Mouse (Mus musculus) 3T3-L1 (cell line): ENCODE results near the gene 2310034G01Rik.

Experiments
- DNase-seq: peaks from one replicate; pipeline ENCODE4 v3.0.0-alpha.2; 2015; ENCODE audit warnings: low read depth, low spot score

2310034G01Rik gene

GRCm38 (mm10) chr19:46350168-46350932, at the start of gene 2310034G01Rik:
2310034G01Rik (minus strand) TSS chr19:46350302.
- no peak for DNase-seq

DNA sequence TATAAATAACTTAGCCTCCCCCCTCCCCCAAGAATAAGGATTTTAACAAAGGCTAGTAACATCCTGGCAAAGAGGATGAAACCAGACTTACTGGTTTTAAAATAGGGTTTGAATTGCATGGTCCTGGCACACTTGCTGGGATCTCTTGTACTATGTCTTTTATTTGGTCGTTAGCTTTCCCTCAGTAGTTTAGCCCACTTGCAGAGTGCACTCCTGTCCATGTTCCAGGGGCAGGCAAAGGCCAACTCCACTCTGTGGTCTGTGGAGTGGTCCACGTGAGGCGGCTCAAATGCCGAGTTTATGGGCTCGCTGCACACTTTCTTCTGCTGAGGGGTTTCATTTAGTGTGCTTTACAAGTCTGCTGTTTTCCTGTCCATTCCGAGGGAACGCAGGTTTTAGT, 49.8 kb upstream of the 2310034G01Rik start:
- no peak for DNase-seq

DNA sequence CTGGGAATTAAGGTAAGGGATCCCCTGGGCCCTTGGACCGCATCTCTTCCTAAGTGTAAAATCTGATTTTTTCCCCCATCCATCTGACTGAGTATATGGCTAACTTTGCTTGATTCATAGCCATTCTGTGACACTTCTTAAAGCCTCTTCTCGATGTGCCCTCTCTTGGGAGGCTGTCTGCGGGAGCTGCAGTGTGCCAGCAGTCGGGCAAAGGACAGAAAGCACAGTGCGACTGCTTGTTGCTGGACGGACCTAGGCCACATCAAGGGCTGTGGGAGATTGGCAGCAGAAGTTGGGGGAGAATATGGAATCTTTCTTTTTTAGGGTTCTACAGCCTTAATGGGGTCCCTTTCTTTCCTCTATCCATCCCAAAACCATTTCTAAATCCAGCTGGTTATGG, 49.3 kb upstream of the 2310034G01Rik start:
- no peak for DNase-seq

DNA sequence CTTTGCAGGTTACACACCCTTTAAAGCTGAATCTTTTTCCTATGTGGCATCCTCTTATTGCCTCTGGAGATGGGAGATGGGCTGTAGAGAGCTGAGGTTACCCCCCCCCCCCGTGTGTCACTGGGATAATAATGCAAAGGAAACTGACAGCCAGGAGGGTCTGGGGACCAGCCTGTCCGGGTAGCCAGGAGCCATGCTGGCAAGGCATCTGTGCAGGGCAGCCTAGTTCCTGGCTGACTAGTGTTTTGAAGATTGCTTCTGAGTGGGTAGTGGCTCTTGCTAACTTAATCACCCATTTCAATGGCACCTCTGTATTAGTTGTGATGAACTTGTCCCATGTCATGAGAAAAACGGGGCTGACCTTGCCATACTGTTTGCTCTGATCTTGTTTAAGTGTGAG, 48.3 kb upstream of the 2310034G01Rik start:
- no peak for DNase-seq

DNA sequence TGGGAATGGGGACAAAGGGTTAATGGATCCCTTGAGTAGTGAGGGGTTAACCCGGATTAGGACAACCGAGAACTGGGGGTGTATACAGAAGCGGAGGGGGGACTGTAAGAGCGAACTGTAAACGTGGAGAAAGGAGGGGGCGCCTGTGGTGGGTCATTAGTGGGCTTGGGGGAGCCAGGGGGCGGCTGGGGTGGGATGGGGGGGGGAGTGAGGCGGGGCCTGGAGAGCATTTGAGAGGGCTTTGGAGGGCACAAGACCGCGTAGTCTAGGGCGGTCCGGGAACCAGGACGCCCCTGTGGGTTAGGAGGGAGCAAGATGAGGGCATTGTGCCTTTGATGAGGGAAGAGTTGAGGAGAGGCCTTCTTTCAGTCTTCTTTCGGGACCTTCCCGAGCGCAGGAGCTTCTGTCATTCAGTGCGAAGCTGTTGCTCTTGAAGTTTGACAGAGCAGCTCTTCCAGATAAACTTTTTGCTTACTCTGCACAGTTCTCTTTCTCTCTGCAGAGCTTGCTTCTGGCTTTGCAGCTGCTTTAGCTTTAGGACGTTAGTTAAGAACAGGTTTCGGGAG, 47.4 kb upstream of the 2310034G01Rik start:
- DNase-seq: peak; percentile 58

DNA sequence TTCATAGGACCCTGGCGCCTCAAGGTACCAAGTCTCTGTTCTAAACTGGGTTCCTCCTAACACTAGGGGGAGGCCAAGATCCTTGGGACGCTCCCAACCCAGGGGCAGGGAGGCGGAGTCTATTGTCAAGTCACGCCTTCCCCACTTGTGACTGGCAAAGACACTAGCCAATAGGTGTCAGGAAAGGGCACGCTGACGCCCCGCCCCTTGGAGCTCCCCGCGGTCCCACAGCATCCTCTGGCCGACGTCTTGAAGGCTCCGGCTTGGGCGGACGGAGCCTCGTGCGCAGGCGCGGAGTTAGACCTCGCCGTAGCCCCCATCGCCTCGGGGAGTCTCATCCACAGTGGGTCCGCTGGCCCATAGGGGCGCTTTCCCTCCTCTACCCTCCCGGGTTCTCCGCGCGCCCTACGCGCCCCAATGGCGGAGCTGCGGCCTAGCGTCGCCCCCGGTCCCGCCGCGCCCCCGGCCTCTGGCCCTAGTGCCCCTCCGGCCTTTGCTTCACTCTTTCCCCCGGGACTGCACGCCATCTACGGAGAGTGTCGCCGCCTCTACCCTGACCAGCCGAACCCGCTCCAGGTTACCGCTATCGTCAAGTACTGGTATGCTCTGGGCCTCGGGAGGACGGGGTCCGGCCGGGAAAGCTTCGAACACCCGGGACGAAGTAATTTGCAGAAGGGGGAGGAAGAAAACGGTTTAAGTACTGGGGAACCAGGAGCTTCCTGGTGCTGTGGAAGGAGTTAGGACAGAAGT, 46.8 kb upstream of the 2310034G01Rik start, which contains the start of gene Sufu:
TSS of gene Sufu (plus strand) at position 211 of the 750 bp plus-strand sequence.
- peak; percentile 99 for DNase-seq

DNA sequence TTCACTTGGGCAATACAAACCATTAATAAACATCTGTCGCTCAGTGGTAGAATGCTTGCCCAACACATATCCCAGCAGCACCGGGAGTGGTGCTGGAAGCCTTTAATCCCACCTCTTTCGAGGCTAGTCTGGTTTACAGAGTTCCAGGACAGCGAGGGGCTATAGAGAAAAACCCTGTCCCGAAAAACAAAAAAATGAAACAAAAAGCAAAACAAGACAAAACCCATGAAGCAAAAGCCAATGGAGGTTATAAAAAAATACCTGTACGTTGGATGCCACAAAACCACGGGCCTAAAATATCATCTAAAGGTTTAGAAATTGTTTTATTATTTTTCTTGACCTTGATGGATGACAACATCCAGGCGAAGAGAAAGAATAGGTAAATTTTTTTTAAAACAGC, 46.0 kb upstream of the 2310034G01Rik start:
- DNase-seq: no peak

DNA sequence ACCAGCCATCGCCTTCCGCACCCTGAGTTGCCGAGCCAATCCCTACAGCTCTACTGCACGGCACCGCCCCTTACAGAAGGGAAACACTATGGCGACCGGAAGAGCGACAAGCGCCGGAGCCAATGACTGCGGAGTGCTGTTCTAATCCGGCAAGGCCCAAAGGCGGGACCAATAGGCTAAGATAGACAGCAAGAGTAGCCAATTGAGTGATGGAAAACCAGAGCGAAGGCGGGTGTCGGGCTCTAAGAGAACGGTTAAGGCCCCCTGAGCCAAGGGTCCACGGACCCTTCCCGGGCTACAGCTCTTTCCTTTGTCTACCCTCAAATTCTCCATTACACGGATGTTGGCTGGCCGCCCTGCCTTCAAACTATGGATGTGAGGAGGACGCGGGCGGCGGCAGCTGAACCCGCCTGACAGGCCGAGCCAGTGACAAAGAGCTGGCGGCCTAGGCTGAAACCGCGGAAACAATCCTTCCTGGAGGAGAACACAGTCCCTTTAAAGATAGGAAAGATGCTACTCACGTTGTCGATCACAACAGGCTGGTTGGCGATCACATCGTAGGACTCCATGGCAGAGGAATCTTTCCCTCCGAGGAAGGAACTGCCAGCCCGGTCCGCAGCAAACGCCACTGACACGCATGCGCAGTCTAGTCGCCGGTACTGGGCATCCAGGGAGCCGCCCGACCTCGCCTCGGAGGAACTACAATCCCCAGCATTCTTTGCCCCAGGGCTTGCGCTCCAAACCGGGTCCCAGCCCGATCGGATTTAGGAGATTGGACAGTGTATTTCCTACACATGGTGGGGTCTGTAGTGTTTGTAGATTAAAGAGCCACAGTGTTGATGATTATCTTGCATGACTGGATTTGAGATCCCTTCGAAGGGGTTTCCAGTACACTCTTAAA, 45.3 kb upstream of the 2310034G01Rik start, which contains the start of gene Actr1a:
TSS of gene Actr1a (minus strand) at position 640 of the 901 bp plus-strand sequence.
- DNase-seq: peak; percentile 100

- DNase-seq: peak; percentile 17
These were observed 44.6 kb upstream of the 2310034G01Rik start for GRCm38 (mm10) chr19:46394712-46395108.

DNA sequence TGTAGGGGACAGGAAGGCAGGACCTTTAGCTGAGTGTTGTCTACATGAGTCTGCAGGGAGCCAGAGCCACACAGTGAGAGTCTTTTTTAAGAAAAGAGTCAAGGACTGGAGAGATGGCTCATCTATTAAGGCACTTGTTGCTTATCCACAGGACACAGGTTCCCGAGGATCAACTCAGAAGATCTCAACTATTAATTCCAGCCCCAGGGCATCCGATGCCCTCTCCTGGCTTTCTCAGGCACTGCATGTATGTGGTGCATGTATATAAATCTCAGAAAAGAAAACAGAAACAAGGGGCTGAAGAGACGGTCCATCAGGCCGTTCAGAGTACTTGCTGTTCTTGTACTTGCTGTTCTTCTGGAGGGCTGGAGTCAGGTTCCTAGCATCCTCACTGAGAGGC, 41.9 kb upstream of the 2310034G01Rik start:
- peak; percentile 82 for DNase-seq

DNA sequence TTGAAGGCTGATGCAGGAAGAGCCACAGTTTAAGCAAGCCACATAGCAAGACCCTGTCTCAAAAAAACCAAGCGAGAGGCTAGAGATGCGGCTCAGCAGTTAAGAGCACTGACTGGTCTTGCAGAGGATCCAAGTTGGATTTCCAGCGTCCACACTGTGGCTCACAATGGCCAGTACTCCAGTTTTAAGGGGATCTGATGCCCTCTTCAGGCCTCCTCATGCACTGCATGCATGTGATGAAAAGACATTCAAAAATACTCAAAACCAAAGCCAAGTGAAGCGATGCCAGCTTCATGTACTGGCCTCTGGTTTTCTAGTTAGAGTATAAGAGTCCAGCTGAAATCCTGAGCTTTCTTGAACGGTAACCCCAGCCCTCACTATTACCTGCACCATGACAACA, 39.8 kb upstream of the 2310034G01Rik start:
- peak; percentile 50 for DNase-seq

GRCm38 (mm10) chr19:46382275-46382674, 32.2 kb upstream of the 2310034G01Rik start:
- DNase-seq: no peak

DNA sequence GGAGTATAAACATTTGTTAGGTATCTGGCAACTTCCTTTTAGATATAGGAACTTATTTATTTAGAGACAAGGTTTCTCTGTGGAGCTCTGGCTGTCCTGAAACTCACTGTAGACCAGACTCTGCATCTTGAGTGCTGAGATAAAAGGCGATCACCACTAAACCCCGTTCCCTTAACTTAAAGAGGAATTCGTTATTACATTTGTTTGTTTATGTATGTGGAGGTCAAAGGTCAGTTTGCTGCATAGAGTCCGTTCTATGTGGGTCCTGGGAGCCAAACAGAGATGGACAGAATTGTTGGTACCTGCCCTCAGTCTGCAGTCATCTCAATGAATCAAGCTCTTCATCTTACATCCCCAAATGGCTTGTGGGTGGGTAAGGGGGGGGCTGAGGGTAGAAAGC, 25.8 kb upstream of the 2310034G01Rik start:
- no peak for DNase-seq

DNA sequence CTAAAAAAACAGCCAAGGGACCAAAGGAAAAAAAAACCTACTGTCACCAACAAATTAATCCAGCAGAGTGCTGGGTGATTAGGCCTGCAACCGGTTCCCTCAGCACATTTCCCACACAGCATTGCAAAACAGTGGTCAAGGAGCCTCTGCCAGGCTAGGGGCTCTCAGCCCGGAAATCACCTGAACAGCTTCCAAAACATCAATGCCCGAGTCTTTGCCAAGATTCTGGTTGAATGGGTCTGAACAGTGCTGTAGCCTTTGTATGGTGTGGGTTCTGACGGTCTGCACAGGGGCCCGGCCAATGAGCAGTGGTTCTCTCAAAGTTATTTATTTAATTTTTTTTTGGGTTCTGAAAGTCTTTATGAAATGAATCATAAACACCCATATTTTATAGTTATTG, 25.4 kb upstream of the 2310034G01Rik start:
- peak; percentile 61 for DNase-seq

GRCm38 (mm10) chr19:46374477-46375088, 24.5 kb upstream of the 2310034G01Rik start:
- peak; percentile 29 for DNase-seq

DNA sequence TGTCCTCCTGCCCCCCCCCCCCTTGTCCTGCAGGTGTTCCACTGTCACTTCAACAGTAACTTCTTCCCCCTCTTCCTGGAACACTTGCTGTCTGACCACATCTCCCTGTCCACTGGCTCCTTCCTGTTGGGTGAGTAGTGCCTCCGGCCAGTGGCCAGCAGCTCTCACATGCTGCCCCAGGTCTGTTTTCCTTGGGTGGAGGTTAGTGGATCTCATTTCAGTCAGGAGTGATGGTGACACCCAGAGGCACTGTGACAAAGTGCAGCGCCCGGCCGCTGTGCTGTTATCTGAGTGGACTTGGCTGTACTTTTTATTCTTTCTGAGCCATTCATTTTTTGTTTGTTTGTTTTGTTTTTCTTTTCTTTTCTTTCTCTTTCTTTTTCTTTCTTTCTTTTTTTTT, 19.1 kb upstream of the 2310034G01Rik start:
- peak; percentile 92 for DNase-seq

DNA sequence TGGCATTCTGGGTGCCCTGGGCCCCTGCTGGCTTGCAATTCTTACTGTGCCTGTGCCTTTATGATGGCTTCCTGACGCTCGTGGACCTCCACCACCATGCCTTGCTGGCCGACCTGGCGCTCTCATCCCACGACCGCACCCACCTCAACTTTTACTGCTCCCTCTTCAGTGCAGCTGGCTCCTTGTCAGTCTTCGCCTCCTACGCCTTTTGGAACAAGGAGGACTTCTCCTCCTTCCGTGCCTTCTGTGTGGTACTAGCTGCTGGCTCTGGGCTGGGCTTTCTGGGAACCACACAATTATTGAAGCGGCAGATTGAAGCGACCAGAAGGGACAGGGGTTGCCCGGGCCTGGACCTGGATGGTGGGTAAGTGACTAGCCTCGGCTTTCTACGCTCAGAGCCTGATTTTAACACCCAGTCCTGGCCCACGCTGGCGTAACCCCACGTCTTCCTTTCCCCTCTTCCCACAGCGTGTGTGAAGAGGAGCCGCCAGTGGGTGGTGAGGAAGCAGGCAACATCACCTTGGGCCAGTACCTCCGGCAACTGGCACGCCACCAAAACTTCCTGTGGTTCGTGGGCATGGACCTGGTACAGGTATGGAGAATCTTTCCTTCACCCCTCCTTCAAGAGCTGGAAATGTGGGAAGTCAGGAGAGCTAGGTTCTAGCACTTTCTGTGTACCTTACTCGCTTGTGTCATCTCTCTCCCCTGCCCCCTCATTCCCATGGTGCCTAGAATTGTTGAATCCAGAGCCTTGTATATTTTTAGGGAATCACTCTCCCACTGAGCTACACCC, 17.9 kb upstream of the 2310034G01Rik start:
- no peak for DNase-seq

DNA sequence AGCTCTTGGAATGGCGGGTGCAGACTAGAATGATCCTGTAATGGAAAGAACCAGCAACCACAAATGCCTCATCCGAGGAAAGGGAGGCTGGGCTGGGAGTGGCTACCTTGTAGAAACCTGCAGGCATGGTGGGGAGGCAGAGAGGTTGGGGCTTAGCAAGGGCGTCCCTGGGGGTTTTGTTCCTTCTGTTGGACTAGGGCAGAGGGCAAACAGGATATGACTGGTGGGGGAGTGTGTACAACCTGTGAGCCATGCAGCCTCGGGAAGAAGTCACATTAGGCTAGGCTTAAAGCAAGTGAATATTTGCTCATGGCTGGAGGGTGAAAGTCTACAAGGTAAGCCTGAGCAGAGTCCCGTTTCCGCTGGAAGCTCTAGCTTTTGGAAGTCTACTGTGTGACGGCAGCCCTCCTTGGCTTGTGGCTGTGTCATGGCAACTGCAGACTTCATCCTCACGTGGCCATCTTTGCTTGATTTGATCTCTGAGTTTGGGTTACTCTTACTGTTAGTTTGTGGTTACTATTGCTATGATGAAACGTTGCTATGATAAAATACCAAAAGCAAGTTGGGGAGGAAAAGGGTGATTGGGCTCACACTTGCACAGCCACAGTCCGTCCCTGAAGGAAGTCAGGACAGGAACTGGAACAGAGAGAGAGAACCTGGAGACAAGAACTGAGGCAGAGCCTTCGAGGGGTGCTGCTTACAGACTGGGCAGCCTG, 13.3 kb upstream of the 2310034G01Rik start:
- no peak for DNase-seq

DNA sequence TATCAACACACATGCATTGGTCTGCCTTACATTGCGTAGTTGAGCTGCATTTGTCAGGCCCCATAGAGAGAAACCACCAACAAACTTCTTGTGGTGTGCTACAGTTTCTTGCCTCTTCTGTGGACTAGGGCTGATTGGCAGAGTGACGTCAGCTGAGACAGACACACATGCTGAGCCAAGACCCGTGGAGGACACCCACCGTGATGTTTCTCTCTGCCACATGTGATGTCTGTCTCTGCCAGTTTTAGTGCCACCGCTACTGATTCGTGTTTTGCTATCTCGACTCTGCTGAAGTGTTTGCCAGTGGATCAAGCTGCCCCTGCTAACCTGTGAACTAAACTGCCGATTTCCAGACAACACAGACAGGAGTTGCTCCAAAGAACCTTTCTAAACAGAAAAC, 12.0 kb upstream of the 2310034G01Rik start:
- no peak for DNase-seq
